Mouse (Mus musculus): Measurements from ENCODE around the gene Sfi1. TPM values are rescaled to one million over a fixed set of nuclear protein-coding genes. Genes with fewer than 3 reads are reported as not detected.
"Not testable (repeated sequence)": the region's sequence is repeated elsewhere in the genome, so short reads cannot be mapped to it uniquely, and the experiment has no call there.

Sfi1 gene
- polyA plus RNA-seq, 1 experiment from 2014 or later, result 10.9 TPM

- not testable (repeated sequence) for H3K4me1 ChIP-seq (replicated peaks; ENCODE audit: control insufficient read depth, insufficient read depth, low read length); DNase-seq (ENCODE audit: low spot score); H3K4me3 ChIP-seq (ENCODE audit: low read depth, low read length); H3K9ac ChIP-seq (ENCODE audit: low read depth, low read length); H3K36me3 ChIP-seq (ENCODE audit: control insufficient read depth, insufficient read depth, low read length); H3K27me3 ChIP-seq (replicated peaks; ENCODE audit: control insufficient read depth, insufficient read depth, low read length); H3K4me2 ChIP-seq; H3K27ac ChIP-seq (ENCODE audit: low read depth, low read length)
- WGBS, result 76% methylated on average over 12 of the region's 12 CpGs
- H3K9me3 ChIP-seq (ENCODE audit: control insufficient read depth, low read length), result peaks cover 36% of the 10 kb centered on the region
- ATAC-seq (replicated peaks; ENCODE audit: low FRiP score), result peak; percentile 57
Observed at GRCm38 (mm10) chr11:3100066-3100645, 93.1 kb downstream of the Sfi1 start.

Other genes starting within 250 kb of the Sfi1 start
- 58.3 and 61.3 TPM in 2 replicates for gene Eif4enif1, start 8.9 kb upstream of the Sfi1 start, polyA plus RNA-seq (2014; fragmentation: Nextera tagmentation; extraction: Ambion mirVana)
- 249 and 261 TPM in 2 replicates for gene Drg1, start 73.0 kb upstream of the Sfi1 start, polyA plus RNA-seq (2014; fragmentation: Nextera tagmentation; extraction: Ambion mirVana)
- 42.8 and 44.2 TPM in 2 replicates for gene Patz1, start 95.4 kb upstream of the Sfi1 start, polyA plus RNA-seq (2014; fragmentation: Nextera tagmentation; extraction: Ambion mirVana)
- gene Pik3ip1, start 136.9 kb upstream of the Sfi1 start, polyA plus RNA-seq (2014; fragmentation: Nextera tagmentation; extraction: Ambion mirVana), result 3.5 and 3.8 TPM in 2 replicates
- gene Limk2, start 215.7 kb upstream of the Sfi1 start, polyA plus RNA-seq (2014; fragmentation: Nextera tagmentation; extraction: Ambion mirVana), result 37.4 and 37.7 TPM in 2 replicates

Data from liver, embryonic 11.5 days (tissue).